Comparison of ENCODE assay signal across 10 mouse cellular contexts in genomic region chr1:86416321-86416720, GRCm38 (mm10). TPM values are rescaled to one million over a fixed set of nuclear protein-coding genes. Genes with fewer than 3 reads are reported as not detected.
DNase-seq lines count a peak whose midpoint lies in the region; ATAC-seq and TF ChIP-seq lines count a peak whose summit lies in the region.
"Had no signal": no experiment of that assay in that cellular context is flagged by ENCODE, and none has a peak within 500 bp of the region (broad histone marks: within the 10 kb centered on the region; RNA-seq: fewer than 3 reads in every experiment).

No protein-coding gene starts in this region.

- ATAC-seq in granulocyte monocyte progenitor cell, adult 5-6 weeks (replicated peaks; ENCODE audit: poor library complexity, severe bottlenecking): peak; percentile 36; the same call in 1 of the 2 replicates

- TF ChIP-seq CTCF in left cerebral cortex, adult 2 months (IDR thresholded peaks at IDR 0.05): peak; percentile 65

- intact Hi-C loops in left cerebral cortex, adult 2 months (cut with DNase I): loop anchor here (2.0 kb wide), 1 partner anchor 14 kb away; no protein-coding TSS in a partner anchor

- H3K27ac ChIP-seq in left cerebral cortex, adult 2 months: no peak overlapping the region

- H3K4me3 ChIP-seq in left cerebral cortex, adult 2 months: no peak overlapping the region
- H3K4me3 ChIP-seq: myocyte had no signal

- DNase-seq in cerebellum, adult 18-20 months: peak; percentile 26 to 38
- DNase-seq in cerebellum, adult 11 months: no peak
- no peak for DNase-seq in left cerebral cortex, adult 2 months (ENCODE audit: extremely low spot score in 1 of 2, low spot score in 2 of 2)
- no peak for DNase-seq in left cerebral cortex, adult 18-20 months (ENCODE audit: low spot score in 2 of 2)
- peak; percentile 51 for DNase-seq in MN1 (ENCODE audit: low spot score)
- DNase-seq in gastrocnemius, adult 8-10 months (ENCODE audit: low spot score in 2 of 2): no peak
- DNase-seq in urinary bladder, adult 2 months (ENCODE audit: low spot score): no peak

RNA-seq across cellular contexts. Expression of gene Nmur1, which starts 9.7 kb away (rescaled TPM):
- not detected for total RNA-seq in left cerebral cortex, adult 2 months (2021)
- total RNA-seq in left cerebral cortex, adult 18-20 months (2021): not detected
- not detected in 2 replicates for total RNA-seq in granulocyte monocyte progenitor cell, adult 5-6 weeks (2014; fragmentation: Nextera tagmentation)
- not detected in 2 replicates for total RNA-seq in granulocyte monocyte progenitor cell, adult 5-6 weeks (2017)
- not detected for total RNA-seq in gastrocnemius, adult 8-10 months (2022)
- polyA plus RNA-seq in urinary bladder, adult 2 months (2012; rRNA removed): 0.21 and 0.43 TPM in 2 replicates
- polyA plus RNA-seq: myocyte had no signal

RNA-seq across cellular contexts. Expression of gene Tex44, which starts 9.8 kb away (rescaled TPM):
- not detected for total RNA-seq in left cerebral cortex, adult 2 months (2021)
- total RNA-seq in left cerebral cortex, adult 18-20 months (2021): not detected
- total RNA-seq in granulocyte monocyte progenitor cell, adult 5-6 weeks (2014; fragmentation: Nextera tagmentation): not detected in 2 replicates
- total RNA-seq in granulocyte monocyte progenitor cell, adult 5-6 weeks (2017): not detected in 2 replicates
- not detected for total RNA-seq in gastrocnemius, adult 8-10 months (2022)
- polyA plus RNA-seq in urinary bladder, adult 2 months (2012; rRNA removed): not detected in 2 replicates
- polyA plus RNA-seq: large intestine, adult 2 months; myocyte had no signal

RNA-seq across cellular contexts. Expression of gene Ncl, which starts 57.1 kb away (rescaled TPM):
- total RNA-seq in left cerebral cortex, adult 2 months (2021): 100 to 1,000 TPM; 131 to 133 TPM
- 100 to 1,000 TPM; 130 TPM for total RNA-seq in left cerebral cortex, adult 18-20 months (2021)
- 715 and 728 TPM in 2 replicates for total RNA-seq in granulocyte monocyte progenitor cell, adult 5-6 weeks (2014; fragmentation: Nextera tagmentation)
- total RNA-seq in granulocyte monocyte progenitor cell, adult 5-6 weeks (2017): 917 and 958 TPM in 2 replicates
- total RNA-seq in gastrocnemius, adult 8-10 months (2022): 100 to 1,000 TPM in 2 of 4 experiments, 10 to 100 TPM in 2; 86.8 to 116 (median 104) TPM
- 64.7 and 132 TPM in 2 replicates for polyA plus RNA-seq in urinary bladder, adult 2 months (2012; rRNA removed)

Comparison
In these comparisons a context has a peak if more than half of its experiments do, and no peak if none do; other contexts are left out.
1. DNase-seq: peak in cerebellum, adult 18-20 months (2 of 2) and MN1 (single experiment); none in cerebellum, adult 11 months (single experiment), left cerebral cortex, adult 2 months (0 of 2), left cerebral cortex, adult 18-20 months (0 of 2), gastrocnemius, adult 8-10 months (0 of 2) and urinary bladder, adult 2 months (single experiment).
2. RNA of gene Ncl, which starts 57.1 kb away (total RNA-seq): 715 to 958 TPM in granulocyte monocyte progenitor cell, adult 5-6 weeks; 131 to 133 TPM in left cerebral cortex, adult 2 months, 130 TPM in left cerebral cortex, adult 18-20 months and 86.8 to 116 TPM in gastrocnemius, adult 8-10 months; every median in the first group is over 4 times any median in the second.